Mouse (Mus musculus): ENCODE results near the gene Slc2a13. TPM values are rescaled to one million over a fixed set of nuclear protein-coding genes. Genes with fewer than 3 reads are reported as not detected.

Slc2a13 gene
- polyA plus RNA-seq, 1 experiment: 6.3 TPM

DNA sequence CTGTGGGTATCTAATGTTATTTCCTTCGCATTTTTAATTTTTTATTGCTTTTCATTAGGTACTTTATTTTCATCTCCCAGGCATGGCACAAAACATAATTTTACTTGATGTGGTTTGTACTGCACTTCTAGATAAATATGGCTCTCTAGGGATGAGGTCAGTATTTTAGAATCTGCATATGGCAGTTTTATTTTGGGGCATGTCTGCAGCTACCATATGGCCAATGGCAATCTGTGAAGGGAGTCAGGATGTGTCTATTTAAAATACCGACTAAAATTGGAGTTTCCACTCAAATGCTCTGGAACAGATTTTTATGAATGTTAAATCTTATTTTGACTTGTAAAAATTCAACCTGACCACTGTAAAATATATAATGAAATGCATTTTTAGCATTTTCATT, 133.2 kb downstream of the Slc2a13 start:
- DNase-seq (ENCODE audit: low read depth): peak; percentile 43
- TF ChIP-seq POLR2A (IDR thresholded peaks at IDR 0.05; ENCODE audit: borderline replicate concordance, extremely low read depth, insufficient read depth, insufficient read length, poor library complexity, severe bottlenecking): no peak

DNA sequence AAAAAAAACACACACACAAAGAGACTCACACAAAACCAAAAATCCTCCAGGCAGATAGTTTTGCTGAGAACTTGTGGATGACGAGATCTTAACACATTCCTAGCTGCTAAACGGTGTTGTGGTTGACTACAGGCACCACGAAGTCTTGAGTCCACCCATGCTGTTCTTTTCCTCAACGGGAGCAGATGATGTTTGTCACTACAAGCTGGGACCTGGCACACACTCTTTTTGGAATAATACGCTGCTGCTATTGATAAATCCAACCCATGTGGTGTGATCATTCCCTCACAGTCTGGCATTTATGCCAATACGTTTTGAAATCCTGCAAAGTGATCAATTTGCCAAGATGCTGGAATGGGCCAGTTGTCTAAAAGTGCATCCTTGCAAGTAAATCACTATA, 147.6 kb downstream of the Slc2a13 start:
- no peak for TF ChIP-seq CTCF (IDR thresholded peaks at IDR 0.05; ENCODE audit: borderline replicate concordance, extremely low read depth, insufficient read depth, insufficient read length)
- peak; percentile 60 for DNase-seq (ENCODE audit: low read depth)

DNA sequence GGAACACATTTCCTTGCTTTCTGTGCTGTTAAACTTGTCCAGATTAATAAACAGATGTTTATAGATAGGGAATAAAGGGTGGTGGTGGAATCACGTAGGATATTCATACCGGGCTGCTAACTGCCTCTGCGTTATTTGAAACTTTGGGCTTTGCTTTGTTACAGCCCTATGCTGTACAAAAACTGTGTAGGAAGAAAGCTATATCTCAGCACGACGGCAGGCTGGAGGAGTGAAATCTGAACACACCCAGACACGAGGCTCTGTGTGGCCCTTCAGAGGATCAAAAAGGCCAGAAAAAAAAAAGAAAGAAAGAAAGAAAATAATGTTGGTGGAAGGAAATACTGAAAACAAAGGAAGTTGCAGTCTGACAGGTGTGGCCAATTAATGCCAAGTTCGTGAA, 166.1 kb downstream of the Slc2a13 start:
- DNase-seq (ENCODE audit: low read depth): no peak
- TF ChIP-seq POLR2A (IDR thresholded peaks at IDR 0.05; ENCODE audit: borderline replicate concordance, extremely low read depth, insufficient read depth, insufficient read length, poor library complexity, severe bottlenecking): no peak
- no peak for TF ChIP-seq CTCF (IDR thresholded peaks at IDR 0.05; ENCODE audit: borderline replicate concordance, extremely low read depth, insufficient read depth, insufficient read length)

DNA sequence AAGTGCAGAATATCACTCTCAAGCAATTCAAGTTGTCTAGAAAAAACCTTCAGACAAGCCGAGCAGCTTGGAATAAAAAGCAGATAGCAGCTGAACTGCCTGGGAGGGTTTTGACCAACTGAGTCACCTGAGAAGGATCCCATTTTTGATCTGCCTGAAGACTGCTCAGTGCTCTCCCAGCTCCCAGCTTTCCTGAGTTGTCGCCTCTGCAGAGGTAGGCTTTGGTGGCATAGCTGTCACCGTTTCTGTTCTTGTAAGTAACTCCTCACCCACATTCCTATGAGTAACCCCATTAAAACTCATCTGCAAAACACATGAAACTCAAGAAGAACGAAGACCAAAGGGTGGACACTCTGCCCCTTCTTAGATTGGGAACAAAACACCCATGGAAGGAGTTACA, 177.9 kb downstream of the Slc2a13 start:
- TF ChIP-seq POLR2A (IDR thresholded peaks at IDR 0.05; ENCODE audit: borderline replicate concordance, extremely low read depth, insufficient read depth, insufficient read length, poor library complexity, severe bottlenecking) (no peak), CTCF (IDR thresholded peaks at IDR 0.05; ENCODE audit: borderline replicate concordance, extremely low read depth, insufficient read depth, insufficient read length) (no peak)
- DNase-seq (ENCODE audit: low read depth): no peak

GRCm38 (mm10) chr15:91383694-91384093, 189.4 kb downstream of the Slc2a13 start:
- no peak for DNase-seq (ENCODE audit: low read depth)
- TF ChIP-seq CTCF (IDR thresholded peaks at IDR 0.05; ENCODE audit: borderline replicate concordance, extremely low read depth, insufficient read depth, insufficient read length) (no peak), POLR2A (IDR thresholded peaks at IDR 0.05; ENCODE audit: borderline replicate concordance, extremely low read depth, insufficient read depth, insufficient read length, poor library complexity, severe bottlenecking) (no peak)

GRCm38 (mm10) chr15:91382606-91383005, 190.5 kb downstream of the Slc2a13 start:
- DNase-seq (ENCODE audit: low read depth): no peak
- TF ChIP-seq POLR2A (IDR thresholded peaks at IDR 0.05; ENCODE audit: borderline replicate concordance, extremely low read depth, insufficient read depth, insufficient read length, poor library complexity, severe bottlenecking) (no peak), CTCF (IDR thresholded peaks at IDR 0.05; ENCODE audit: borderline replicate concordance, extremely low read depth, insufficient read depth, insufficient read length) (no peak)

DNA sequence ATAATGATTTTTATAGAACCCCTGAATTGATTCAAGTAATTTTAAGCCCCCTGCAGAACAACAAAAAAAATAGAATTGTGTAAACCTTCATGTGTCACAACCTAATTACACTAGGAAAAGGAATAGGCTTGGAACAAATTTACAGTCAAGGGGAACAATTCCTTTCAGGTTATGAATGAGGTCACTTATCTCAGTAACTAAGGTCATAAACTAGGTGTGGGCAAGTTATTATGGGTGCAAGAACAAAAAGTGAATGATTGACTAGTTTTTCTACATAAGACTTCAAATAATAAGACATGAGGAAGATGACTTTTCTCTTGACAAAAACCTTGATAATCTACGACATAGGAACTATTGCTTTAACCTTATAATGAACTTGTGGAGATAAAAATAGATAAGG, 191.2 kb downstream of the Slc2a13 start:
- no peak for DNase-seq (ENCODE audit: low read depth)
- TF ChIP-seq CTCF (IDR thresholded peaks at IDR 0.05; ENCODE audit: borderline replicate concordance, extremely low read depth, insufficient read depth, insufficient read length) (no peak), POLR2A (IDR thresholded peaks at IDR 0.05; ENCODE audit: borderline replicate concordance, extremely low read depth, insufficient read depth, insufficient read length, poor library complexity, severe bottlenecking) (no peak)

- peak; percentile 12 for DNase-seq (ENCODE audit: low read depth)
- no peak for TF ChIP-seq CTCF (IDR thresholded peaks at IDR 0.05; ENCODE audit: borderline replicate concordance, extremely low read depth, insufficient read depth, insufficient read length)
- no peak for TF ChIP-seq POLR2A (IDR thresholded peaks at IDR 0.05; ENCODE audit: borderline replicate concordance, extremely low read depth, insufficient read depth, insufficient read length, poor library complexity, severe bottlenecking)
Measured at GRCm38 (mm10) chr15:91378751-91379325, 194.2 kb downstream of the Slc2a13 start.

- DNase-seq (ENCODE audit: low read depth): no peak
- no peak for TF ChIP-seq CTCF (IDR thresholded peaks at IDR 0.05; ENCODE audit: borderline replicate concordance, extremely low read depth, insufficient read depth, insufficient read length)
- TF ChIP-seq POLR2A (IDR thresholded peaks at IDR 0.05; ENCODE audit: borderline replicate concordance, extremely low read depth, insufficient read depth, insufficient read length, poor library complexity, severe bottlenecking): no peak
Measured at GRCm38 (mm10) chr15:91377568-91377967, 195.5 kb downstream of the Slc2a13 start.

GRCm38 (mm10) chr15:91377105-91377504, 196.0 kb downstream of the Slc2a13 start:
- DNase-seq (ENCODE audit: low read depth): peak; percentile 93
- TF ChIP-seq CTCF (IDR thresholded peaks at IDR 0.05; ENCODE audit: borderline replicate concordance, extremely low read depth, insufficient read depth, insufficient read length) (no peak), POLR2A (IDR thresholded peaks at IDR 0.05; ENCODE audit: borderline replicate concordance, extremely low read depth, insufficient read depth, insufficient read length, poor library complexity, severe bottlenecking) (no peak)

DNA sequence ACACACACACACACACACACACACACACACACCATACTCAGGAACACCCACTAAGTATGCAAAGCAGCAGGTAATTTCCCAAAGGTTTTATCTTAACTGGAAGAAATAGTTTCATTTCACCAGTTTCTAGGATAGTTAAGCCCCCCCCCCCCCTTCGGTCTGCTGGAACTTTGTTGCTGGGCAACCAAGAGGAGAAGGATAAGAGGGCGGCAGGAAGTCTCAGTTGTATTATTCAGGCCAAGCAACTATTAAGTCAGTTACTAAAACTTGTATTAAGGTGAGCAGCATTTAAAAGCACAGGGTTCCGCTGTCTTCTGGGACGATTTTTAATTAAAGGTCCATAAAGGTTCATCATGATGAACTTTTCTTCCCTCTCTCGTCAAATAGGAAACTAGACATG, 198.6 kb downstream of the Slc2a13 start:
- DNase-seq (ENCODE audit: low read depth): peak; percentile 46
- no peak for TF ChIP-seq POLR2A (IDR thresholded peaks at IDR 0.05; ENCODE audit: borderline replicate concordance, extremely low read depth, insufficient read depth, insufficient read length, poor library complexity, severe bottlenecking)
- TF ChIP-seq CTCF (IDR thresholded peaks at IDR 0.05; ENCODE audit: borderline replicate concordance, extremely low read depth, insufficient read depth, insufficient read length): no peak

- no peak for TF ChIP-seq POLR2A (IDR thresholded peaks at IDR 0.05; ENCODE audit: borderline replicate concordance, extremely low read depth, insufficient read depth, insufficient read length, poor library complexity, severe bottlenecking)
- peak; percentile 95 for DNase-seq (ENCODE audit: low read depth)
Measured at GRCm38 (mm10) chr15:91373203-91373584, 199.9 kb downstream of the Slc2a13 start.

Data from brain, embryonic 14.5 days (tissue).